Mouse (Mus musculus): Measurements from ENCODE around the gene Tm4sf20.

Gene Tm4sf20

DNA sequence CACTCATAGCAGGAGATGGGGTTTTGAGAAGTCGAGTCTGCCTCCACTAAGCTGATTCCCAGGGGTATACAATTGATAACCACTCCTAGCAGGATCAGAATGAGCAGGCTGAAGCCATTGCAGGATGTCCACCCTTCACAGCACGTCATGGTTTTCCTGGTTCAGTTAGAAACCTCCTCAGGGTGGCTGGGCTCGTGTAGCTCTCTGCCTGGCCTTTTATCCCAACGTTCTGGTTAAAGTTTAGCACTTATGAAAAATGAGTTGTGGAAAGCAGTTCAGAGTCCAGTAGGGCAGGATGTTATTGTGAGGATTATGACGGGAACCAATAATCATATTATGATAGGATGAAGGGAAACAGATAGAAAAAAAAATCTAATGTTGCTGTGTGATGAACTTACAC, at the start of gene Tm4sf20:
Gene Tm4sf20 (minus strand): TSS at position 193 of the 400 bp plus-strand sequence.
- DNase-seq (ENCODE audit: low spot score in 2 of 2), result no peak

DNA sequence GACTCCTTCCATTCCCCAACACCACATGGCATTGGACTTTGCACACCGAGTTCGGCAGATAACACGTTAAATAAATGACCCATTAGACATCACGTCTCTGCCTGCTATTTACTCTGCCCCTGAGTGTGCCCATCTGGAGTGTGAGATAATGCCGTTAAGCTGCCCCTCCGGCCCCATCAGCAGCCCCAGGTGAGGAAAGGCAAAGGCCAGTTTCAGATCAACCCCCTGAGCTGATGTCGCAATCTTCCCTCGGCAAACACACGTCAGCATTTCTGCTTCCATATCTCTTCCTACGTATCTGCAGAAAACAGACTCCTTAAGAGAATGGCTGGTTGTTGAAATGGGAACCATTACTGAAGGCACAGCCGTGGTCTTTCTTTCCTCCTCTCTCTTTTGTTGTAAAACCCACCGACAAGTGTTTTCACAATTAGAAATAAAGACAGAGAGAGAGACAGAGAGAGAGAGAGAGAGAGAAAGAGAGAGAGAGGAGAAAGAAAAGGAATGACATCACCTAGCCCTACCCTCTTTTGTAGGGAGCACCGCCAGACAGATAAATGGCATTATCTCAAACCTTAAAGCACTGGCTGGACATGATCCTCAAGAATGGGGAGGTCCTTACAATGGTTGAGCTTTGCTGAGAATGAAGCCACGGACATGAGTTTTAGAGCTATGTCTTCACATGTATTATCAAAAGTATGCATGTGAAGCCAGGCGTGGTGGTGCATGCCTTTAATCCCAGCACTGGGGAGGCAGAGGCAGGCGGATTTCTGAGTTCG, 47.9 kb upstream of the Tm4sf20 start:
- peak; percentile 35 to 46 for DNase-seq (ENCODE audit: low spot score in 2 of 2)

DNA sequence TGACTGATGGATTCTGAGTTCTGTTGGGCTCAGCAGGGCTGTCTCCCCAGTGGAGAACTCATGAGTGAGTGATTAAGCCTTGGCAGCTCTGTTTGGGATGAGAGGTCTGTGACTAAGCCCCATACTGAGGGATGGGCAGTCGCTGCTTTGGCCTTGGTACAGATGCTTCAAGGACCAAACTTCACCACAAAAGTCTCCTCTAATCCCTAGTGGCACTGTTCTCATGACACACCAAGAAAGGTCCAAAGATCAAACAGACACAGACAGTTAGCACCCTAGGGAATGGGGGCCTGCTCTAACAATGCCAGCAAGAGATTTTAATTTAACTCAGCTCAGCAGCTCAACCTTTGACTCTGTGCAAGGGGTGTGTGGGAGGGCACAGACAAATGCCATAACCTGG, 43.5 kb upstream of the Tm4sf20 start:
- DNase-seq (ENCODE audit: low spot score in 2 of 2), result no peak

DNA sequence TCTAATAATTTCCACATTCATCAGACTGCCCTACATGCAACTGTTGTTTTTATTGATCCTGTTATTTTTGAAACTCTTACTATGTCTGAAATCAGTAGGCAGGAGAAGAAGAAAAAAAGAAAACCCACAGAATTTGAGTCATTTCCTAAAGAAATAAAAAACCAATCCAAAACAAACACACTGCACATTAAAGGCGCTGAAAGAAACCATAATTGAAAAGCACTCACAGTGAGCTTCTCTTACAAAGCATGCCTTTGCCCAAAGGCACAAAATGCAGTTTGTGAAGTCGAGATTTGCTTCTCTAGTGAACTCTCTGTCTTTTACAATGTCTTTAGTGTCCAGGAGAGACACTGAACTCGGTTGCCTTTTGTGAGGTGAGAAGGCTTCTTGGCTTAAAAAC, 40.3 kb upstream of the Tm4sf20 start:
- no peak for DNase-seq (ENCODE audit: low spot score in 2 of 2)

DNA sequence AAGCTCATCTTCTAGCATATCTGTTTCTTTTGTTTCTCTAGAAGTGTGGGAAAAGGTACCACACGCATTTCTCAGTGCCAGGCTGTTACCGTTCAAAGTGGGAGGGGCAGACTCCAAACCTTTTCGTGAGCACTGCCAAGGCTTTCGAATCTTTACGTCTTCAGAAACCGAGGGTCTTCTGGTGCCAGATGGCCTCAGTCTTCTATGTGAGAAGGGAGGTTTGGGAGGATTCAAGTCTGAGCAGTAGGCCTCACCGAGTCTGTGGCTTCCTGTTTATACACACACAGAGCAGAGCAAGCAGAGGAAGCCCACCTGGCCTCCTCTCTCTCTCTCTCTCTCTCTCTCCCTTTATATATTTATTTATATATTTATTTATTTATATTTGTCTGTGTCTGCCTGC, 38.9 kb upstream of the Tm4sf20 start:
- DNase-seq (ENCODE audit: low spot score in 2 of 2), result no peak

DNA sequence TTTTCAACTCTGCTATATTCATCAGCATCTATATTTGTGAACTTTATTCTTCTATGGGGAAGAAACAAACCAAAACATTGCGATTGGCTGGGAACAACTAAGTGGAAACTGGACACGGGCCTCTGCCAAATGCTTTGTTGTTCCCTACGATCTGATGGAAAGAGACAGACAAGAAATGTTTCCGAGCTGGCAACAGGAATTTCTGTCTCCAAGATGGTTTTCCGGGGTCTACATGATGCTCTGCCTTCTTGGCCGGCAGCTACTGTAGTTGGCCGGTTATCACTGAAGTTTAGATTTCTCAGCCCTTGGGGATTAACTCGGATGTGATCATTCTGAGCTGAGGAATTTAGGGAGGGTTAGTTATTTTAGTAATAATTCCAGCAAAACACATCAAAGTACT, 38.1 kb upstream of the Tm4sf20 start:
- DNase-seq (ENCODE audit: low spot score in 2 of 2), result no peak

DNA sequence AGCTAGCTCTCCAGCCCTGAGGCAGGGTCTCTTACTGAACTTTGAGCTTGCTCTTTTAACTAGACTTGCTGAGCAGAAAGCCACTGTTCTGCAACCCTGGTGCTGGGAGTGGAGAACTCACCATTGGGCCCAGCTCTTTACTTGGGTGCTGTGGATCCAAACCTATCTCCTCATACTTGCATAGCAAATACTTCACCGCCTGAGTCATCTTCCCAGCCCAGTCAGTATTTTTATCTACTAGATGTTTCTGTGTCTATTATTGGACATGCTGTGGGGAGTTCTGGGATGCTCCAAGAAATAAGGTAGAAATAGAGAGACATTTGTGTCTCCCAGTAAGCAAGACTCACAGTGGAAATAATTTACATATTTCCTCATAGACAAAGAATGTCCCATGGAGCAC, 35.8 kb upstream of the Tm4sf20 start:
- no peak for DNase-seq (ENCODE audit: low spot score in 2 of 2)

DNA sequence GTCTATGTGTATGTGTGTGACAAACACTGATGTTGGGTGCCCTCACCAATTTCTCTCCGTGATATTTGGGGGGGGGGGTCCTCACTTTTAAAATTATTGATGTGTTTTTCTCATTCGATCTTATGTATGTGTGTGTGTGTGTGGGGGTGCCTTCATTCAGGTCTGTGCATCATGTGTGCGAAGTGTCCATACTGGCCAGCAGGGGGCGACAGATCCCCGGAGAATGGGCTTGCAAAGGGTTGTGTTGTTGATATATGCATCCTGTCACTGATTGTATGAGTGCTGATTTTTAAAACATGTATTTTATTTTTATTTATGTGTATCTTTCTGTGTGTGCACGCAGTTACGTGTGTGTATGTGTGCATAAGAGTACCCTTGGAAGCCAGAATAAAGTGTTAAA, 35.3 kb upstream of the Tm4sf20 start:
- no peak for DNase-seq (ENCODE audit: low spot score in 2 of 2)

DNA sequence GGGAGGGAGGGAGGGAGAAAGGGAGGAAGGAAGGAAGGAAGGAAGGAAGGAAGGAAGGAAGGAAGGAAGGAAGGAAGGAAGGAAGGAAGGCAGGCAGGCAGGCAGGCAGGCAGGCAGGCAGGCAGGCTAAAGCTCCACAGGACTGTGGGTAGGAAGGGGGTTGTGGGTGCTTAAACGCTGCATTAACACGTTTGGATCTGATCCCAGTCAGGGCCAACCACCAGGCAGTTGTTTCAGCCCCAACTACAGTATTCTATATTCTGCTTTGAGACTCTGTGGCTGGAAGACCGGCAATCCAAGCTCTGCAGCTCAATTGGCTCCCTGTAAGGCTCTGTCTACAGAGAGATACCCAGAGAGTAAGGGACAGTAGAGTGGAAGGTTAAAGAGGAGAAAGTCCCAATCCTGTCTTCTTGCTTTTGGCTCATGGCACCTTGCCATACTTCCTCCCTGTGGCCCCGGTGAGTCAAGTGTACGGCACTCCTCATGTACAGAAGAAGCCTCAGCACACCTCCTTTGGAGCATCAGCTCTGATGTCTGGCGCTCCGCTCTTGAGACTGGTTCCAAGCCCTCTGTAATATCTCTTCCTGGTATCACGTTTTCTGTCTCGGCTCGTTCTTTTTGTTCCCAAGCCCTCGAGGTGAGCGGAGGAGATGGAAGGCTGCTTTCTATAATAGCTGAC, 33.0 kb upstream of the Tm4sf20 start:
- no peak for DNase-seq (ENCODE audit: low spot score in 2 of 2)

DNA sequence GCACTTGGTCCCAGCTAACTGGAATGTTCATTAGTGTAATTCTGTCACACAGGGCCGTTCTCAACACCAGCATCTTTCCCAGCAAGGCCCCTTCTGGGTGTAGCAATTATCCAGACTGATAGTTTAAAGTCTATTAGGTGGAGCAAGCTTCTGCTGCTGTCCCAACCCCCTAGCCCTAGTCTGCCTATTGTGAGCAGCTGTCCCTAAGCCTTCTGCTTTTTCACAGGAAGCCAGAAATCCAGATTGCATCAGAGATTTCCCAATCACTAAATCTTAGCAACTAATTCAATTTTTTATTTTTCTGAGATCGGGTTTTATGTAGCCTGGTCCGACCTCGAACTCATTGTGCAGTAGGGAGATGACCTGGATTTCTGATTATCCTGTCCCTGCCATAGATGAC, 30.7 kb upstream of the Tm4sf20 start:
- DNase-seq (ENCODE audit: low spot score in 2 of 2), result peak in 1 of 2 experiments; percentile 19

DNA sequence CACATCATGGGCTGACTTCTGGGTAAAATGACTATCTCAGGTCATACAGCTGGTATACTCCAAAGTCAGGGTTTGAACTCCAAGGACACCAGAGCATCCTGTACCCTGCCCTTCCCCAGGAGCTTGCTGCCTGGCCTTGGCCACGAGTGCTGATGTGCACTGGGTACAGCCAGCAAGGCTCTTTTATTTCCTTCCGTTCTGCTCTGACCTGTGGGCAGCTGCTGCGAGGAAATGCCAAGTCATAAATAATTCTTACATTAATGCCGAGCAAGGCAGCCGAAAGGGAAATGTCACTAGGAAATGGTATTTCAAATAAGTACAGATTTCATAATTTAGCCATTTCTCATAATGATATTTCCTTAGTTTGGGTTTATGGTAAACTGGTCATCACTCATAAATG, 30.0 kb upstream of the Tm4sf20 start:
- DNase-seq (ENCODE audit: low spot score in 2 of 2), result no peak

DNA sequence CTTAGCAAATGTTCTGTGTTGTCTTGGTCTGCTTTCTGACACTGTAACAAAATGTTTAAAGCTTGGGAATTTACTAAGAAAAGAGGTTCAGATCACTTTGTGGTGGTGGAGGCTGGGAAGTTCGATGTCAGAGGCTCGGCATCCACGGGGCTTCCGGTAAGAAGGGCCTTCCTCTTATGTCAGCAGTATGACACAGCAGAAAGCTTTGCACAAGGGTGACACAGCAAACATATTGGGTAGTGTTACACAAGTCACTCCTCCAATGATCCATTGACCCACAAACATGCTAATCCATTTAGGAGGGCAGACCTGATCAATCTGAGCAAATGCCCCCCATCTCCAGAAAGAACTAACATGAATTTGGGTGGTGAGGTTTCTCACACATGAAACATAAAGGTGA, 28.8 kb upstream of the Tm4sf20 start:
- DNase-seq (ENCODE audit: low spot score in 2 of 2), result no peak

DNA sequence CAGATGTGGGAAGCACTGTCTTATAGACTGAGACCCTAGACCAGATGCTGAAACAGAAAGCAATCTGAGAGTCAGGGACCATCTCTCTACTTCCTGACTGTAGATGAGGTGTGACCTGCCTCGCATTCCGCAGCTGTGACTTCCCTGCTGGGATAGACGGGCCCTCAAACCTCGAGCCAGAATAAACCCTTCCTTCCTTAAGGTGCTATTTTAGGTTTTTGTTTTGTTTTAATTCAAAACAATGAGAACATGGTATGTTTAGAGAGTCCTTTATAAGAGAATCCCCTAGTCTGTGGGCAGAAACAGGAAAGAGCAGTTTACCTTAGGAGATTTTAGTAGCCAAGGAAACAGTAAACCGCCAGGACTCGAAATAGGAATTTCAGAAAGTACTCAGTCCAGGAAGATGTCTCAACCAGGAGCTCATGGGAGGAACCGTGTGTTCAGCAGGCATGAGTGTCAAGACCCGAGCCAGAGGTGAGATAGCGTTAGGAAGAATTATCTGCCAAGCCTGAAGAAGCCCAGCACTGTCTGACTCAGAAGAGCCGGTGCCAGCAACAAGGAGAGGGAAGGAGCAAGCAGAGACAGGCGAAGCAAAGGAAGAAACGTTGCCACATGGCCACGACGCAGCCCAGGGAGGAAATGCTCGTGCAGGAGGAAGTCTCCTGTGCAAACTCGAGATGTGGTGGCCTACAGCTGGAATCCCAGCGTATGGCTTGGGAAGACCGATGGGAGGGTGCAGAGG, 27.6 kb upstream of the Tm4sf20 start:
- peak in 1 of 2 experiments; percentile 17 for DNase-seq (ENCODE audit: low spot score in 2 of 2)

DNA sequence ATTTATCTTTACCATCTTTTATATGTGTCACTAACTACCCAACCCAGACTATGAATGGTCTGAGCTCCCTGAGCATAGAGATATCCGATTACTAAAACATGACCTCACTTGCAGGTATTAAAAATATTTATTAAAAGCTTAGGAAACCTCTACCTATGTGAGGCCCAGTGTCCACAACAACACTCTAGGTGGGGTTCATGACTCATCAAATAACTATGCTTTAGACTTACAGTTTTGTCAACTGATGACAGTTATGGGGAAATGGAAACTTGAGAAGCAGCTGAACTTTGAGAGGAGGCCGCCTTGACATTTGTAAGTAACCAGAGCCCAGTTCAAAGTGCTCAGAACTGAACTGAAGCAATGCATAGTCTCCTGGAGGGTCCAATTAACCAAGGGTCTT, 26.9 kb upstream of the Tm4sf20 start:
- DNase-seq (ENCODE audit: low spot score in 2 of 2), result no peak

DNA sequence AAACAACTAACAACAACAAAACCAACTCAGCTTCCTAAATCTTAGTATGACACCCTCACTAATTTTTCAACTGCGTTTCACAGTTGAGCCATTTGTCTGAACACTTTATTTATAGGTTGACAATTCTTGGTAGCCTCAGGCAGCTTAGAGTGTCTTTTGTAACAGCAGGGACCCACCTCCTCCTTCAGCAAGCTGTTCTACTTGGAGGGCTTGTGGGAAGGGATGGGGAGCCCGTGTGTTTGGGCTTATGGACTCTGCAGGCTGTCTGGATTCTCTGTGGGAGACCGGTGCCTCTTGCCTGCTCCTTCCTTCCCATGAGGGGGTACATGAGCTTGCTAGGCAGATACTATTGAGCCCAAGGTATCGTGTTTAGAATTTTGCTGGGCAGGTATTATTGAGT, 25.7 kb upstream of the Tm4sf20 start:
- DNase-seq (ENCODE audit: low spot score in 2 of 2), result no peak

DNA sequence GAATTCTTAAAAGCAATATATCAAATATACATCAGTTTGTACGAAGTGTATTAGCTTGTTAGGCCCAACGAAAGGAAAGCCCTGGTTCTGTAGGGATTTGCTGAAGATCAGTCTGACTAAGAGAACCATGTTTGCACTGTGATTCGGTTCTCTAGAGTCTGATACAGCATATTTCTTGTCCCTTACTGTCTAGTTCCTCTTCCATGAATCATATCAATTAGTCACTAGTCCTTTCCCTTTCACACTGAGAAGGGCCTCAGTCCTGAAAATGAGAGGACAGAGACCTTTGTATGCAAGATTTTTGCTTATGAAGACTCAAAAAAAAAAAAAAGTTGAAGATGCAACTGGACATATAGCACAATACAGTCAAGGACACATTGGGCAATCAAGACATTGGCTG, 24.8 kb upstream of the Tm4sf20 start:
- DNase-seq (ENCODE audit: low spot score in 2 of 2), result no peak

DNA sequence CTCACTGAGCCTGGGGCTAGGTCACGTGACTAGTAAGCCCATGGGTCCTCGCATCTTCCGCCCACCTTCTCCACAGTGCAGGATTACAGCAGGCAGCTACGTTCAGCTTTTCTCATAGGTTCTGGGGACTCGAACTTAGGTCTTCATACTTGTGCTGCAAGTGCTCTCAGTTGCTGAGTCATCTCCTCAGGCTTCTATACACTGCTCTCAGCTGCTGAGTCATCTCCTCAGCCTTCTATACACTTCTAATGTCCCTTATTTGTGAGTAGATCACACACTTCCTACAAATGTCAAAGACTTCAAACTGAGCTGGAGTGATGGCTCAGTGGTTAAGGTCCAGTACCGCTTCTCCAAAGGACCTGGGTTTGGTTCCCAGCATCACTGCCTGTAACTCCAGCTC, 24.0 kb upstream of the Tm4sf20 start:
- DNase-seq (ENCODE audit: low spot score in 2 of 2), result no peak

DNA sequence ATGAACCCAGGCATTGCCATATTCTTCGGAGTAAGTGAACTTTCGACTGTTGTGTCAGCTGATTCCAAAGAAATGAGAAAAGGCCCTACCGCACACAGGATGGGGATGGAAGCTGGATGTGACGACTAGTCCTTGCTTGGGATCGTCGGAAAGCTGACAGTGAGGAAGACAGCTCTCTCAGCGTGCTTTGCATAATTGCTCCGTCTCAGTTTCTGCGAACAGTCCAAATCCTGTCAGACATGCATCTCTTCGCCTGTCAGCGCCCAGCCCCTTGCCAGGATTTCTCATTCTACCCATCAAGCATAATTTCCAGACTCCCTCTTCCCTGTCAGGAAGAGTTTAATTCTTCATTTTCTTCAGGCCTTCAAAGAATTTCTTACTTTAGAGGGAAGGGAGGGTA, 22.8 kb upstream of the Tm4sf20 start:
- no peak for DNase-seq (ENCODE audit: low spot score in 2 of 2)

DNA sequence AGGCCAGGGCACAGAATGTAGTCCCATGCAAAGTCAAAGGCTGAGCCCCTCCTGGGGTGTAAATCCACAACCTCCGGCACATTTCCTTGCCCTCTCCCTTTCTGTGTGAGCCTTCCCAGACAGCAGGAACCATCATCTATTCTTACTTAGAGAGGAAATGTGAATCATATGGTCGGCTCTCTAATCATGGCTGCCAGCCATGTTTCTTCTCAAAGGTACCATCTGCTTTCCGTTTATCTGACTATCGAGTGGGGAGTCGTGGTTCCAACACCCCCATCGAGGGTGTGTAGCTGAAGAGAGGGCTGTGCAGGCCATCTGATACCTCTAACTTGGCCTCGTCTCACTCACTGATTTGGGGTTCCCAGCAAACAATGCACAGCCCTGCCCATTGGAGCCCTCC, 19.8 kb upstream of the Tm4sf20 start:
- DNase-seq (ENCODE audit: low spot score in 2 of 2), result no peak

DNA sequence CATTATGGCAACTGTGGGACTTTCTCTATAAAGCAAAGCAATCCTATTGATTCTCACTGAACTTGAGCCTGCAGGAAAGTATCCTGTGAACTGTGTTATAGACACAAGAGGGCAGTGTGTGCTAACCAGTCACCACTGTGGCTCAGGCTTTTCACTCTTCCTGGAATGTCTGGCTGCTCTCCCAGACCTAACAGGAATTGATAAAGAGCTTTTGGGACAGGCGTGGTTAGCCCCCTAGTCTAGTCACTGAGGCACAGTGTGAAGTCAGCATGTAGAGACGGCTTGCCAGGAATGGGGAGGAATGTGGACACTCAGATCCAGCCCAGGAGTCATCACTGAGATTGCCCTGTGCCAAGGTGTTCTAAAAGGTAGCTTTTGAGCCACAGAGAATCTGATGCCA, 19.2 kb upstream of the Tm4sf20 start:
- DNase-seq (ENCODE audit: low spot score in 2 of 2), result peak; percentile 51 to 62

DNA sequence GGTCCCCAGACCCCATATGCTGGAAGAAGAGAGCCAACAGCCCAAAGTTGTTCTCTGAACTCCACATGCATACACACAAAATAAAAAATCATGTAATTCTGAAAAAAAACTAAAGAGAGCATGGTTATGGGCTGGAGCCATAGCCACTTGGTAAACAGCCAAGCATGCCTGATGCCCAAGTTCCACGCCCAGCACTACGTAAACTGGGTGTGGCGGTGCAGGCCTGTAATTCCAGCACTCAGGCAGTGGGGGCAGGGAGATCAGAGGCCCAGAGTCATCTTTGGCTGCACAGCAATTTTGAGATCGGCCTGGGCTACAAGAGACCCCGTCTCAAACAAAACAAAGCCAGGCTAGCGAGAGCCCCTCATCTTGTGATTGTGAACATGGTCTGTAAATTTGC, 17.3 kb upstream of the Tm4sf20 start:
- peak; percentile 29 to 41 for DNase-seq (ENCODE audit: low spot score in 2 of 2)

DNA sequence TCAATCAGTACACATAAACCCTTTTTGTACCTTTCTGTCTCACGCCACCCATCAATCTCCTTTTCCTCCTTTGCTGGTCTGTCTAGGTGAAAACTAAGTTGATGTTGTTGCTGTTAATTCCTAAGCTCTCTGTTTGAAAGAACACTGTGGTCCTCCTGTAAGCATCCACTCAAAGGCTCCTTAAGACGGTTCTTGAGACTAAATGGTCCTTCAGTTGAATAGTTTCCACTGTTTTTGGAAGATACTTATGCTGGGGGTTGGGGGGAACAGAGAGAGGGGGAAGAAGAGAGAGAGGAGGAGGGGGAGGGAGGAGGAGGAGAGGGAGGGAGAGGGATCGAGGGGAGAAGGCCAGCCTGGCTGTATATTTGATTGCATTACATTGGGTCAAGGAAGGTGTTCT, 15.3 kb upstream of the Tm4sf20 start:
- no peak for DNase-seq (ENCODE audit: low spot score in 2 of 2)
